Mouse (Mus musculus) ES-E14 (cell line): ENCODE measurements around the gene Trim62. TPM values are rescaled to one million over a fixed set of nuclear protein-coding genes. Genes with fewer than 3 reads are reported as not detected.

Source experiments
- DNase-seq: peaks from one replicate; pipeline ENCODE4 v3.0.0-alpha.2; 2013; ENCODE audit warnings: low read depth, low spot score
- H3K27ac ChIP-seq: 2 replicates; pipeline ENCODE4 v1.5.1; 2012; ENCODE audit warnings: low read depth, mild to moderate bottlenecking, low read length, moderate library complexity, mixed read lengths; ENCODE audit not compliant: poor library complexity, insufficient read depth, severe bottlenecking
- H3K36me3 ChIP-seq: 2 replicates; pipeline ENCODE4 v1.6.1; 2012; ENCODE audit warnings: mild to moderate bottlenecking, low read length, moderate library complexity, mixed read lengths; ENCODE audit not compliant: control insufficient read depth, poor library complexity, insufficient read depth, severe bottlenecking
- H3K4me1 ChIP-seq, 2 experiments: fragments of 150-350 bp in 1 of 2; sonication (generic) in 1 of 2; 2 replicates each; pipeline ENCODE4 v1.6.1; 2012; ENCODE audit warnings: low read length in 2 of 2, mild to moderate bottlenecking in 1 of 2, mixed read lengths in 1 of 2; ENCODE audit not compliant: control insufficient read depth in 2 of 2, insufficient read depth in 2 of 2, poor library complexity in 1 of 2
- H3K4me3 ChIP-seq, 2 experiments: fragments of 150-350 bp in 1 of 2; sonication (generic) in 1 of 2; 2 replicates each; pipeline ENCODE4 v1.5.1; 2012; ENCODE audit warnings: low read length in 2 of 2, low read depth in 1 of 2, mild to moderate bottlenecking in 1 of 2, mixed read lengths in 1 of 2; ENCODE audit not compliant: insufficient read depth in 1 of 2, poor library complexity in 1 of 2, severe bottlenecking in 1 of 2
- H3K9ac ChIP-seq: 2 replicates; pipeline ENCODE4 v1.6.1; 2012; ENCODE audit warnings: low read depth, mild to moderate bottlenecking, low read length, mixed read lengths; ENCODE audit not compliant: poor library complexity, insufficient read depth, severe bottlenecking
- H3K9me3 ChIP-seq: fragments of 150-350 bp; sonication (generic); 2 replicates; pipeline ENCODE4 v1.6.1; 2012; ENCODE audit warnings: low read depth, mild to moderate bottlenecking, low read length; ENCODE audit not compliant: control insufficient read depth, insufficient read depth
- CHD2 ChIP-seq: IDR thresholded peaks from 2 replicates; pipeline ENCODE4 v1.6.1; 2014; ENCODE audit warnings: mild to moderate bottlenecking, low read depth, low read length, inconsistent platforms
- HCFC1 ChIP-seq: IDR thresholded peaks from 2 replicates; pipeline ENCODE4 v1.6.1; 2012; ENCODE audit warnings: low read length, inconsistent platforms, borderline replicate concordance; ENCODE audit not compliant: insufficient read depth
- MAFK ChIP-seq: IDR thresholded peaks from 2 replicates; pipeline ENCODE4 v1.6.1; 2014; ENCODE audit warnings: mild to moderate bottlenecking, low read depth, low read length, inconsistent platforms; ENCODE audit not compliant: insufficient read depth
- ZC3H11A ChIP-seq: IDR thresholded peaks from 2 replicates; pipeline ENCODE4 v1.6.1; 2012; ENCODE audit warnings: low read depth, mild to moderate bottlenecking, inconsistent platforms, low read length, borderline replicate concordance
- ZNF384 ChIP-seq: IDR thresholded peaks from 2 replicates; pipeline ENCODE4 v1.6.1; 2012; ENCODE audit warnings: low read depth, low read length, inconsistent platforms
- in situ Hi-C, 2 experiments: fragments of 600-800 bp; cut with MboI; formaldehyde crosslinking; loops; one replicate each; pipeline ENCODE4 v1.15.1; 2025; ENCODE audit warnings: low sequenced_read_pairs in 2 of 2, inconsistent platforms in 1 of 2; ENCODE audit not compliant: unreplicated experiment in 2 of 2
- total RNA-seq: library from RNA; depleted of rRNA; stranded (reverse); fragments of 300-350 nt; gene quantifications from 2 replicates; pipeline ENCODE4 v1.2.3, GENCODE M21; 2012; rRNA removed

Trim62 gene
- 0.54 and 0.69 TPM in 2 replicates for total RNA-seq

DNA sequence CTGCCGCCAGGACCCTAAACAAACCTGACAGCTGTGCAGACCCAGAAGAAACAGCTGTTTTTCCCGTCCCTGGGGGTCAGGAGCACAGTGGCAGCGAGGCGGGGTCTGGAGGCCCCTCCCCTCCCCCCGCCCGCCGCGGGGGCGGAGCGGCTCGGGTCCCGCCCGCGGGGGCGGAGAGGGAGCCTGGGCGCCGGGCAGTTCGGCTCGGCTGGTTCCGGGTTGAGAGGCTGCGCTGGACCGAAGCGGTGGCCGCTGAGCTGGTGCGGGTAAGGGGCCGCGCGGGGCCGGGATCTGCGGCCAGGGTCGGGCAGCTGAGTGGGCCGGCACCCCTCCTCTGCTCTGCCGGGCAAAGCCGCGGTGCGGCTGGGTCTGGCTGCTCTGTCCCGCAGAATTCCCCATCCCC, at the start of gene Trim62:
Trim62 (plus strand) TSS at position 202 of the 403 bp plus-strand sequence.
- no peak within 1 kb of the TSS for H3K27ac ChIP-seq
- no peaks in the 10 kb centered on the region for H3K9me3 ChIP-seq
- TF ChIP-seq MAFK (no peak), CHD2 (no peak), HCFC1 (no peak), ZNF384 (no peak), ZC3H11A (no peak)
- peaks cover 0 to 9% of the 10 kb centered on the region in 2 experiments; a peak in 2 of 4 replicates for H3K4me1 ChIP-seq
- no peak for DNase-seq
- H3K4me3 ChIP-seq: peak within 1 kb of the TSS; percentile 76 to 81
- H3K36me3 ChIP-seq: no peaks in the 10 kb centered on the region
- in situ Hi-C loops: no loop called here
- peak within 1 kb of the TSS; percentile 61 for H3K9ac ChIP-seq

DNA sequence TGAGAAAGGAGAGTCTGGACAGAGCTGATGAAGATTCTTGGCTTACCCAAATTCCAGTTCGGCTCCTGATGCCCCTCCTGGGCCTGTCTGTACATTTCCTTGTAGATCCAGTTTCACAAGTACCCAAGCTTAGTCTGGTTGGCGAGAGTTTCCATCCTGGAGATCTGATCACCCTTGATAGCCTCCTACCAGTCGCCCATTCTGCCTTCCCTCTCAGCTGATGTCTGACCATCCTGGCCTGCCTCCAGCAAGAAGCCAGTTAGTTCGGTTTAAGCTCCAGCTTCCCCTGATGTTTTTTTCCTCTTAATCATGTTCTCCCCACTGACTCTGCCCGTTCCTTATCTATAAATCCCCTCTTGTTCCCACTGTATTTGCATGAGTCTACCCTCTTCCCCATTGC, 45.2 kb upstream of the Trim62 start:
- no peak for DNase-seq
- Histone ChIP-seq H3K9ac (no peak overlapping the region), H3K4me3 (no peak overlapping the region), H3K9me3 (no peaks in the 10 kb centered on the region; the same call in 1 of the 2 replicates), H3K4me1 (peaks cover 0 to 8% of the 10 kb centered on the region in 2 experiments; a peak in 1 of 4 replicates), H3K27ac (no peak overlapping the region), H3K36me3 (no peaks in the 10 kb centered on the region)
- in situ Hi-C loops: no loop called here
- TF ChIP-seq HCFC1: no peak
- TF ChIP-seq ZC3H11A: no peak
- no peak for TF ChIP-seq MAFK
- no peak for TF ChIP-seq CHD2
- TF ChIP-seq ZNF384: no peak

DNA sequence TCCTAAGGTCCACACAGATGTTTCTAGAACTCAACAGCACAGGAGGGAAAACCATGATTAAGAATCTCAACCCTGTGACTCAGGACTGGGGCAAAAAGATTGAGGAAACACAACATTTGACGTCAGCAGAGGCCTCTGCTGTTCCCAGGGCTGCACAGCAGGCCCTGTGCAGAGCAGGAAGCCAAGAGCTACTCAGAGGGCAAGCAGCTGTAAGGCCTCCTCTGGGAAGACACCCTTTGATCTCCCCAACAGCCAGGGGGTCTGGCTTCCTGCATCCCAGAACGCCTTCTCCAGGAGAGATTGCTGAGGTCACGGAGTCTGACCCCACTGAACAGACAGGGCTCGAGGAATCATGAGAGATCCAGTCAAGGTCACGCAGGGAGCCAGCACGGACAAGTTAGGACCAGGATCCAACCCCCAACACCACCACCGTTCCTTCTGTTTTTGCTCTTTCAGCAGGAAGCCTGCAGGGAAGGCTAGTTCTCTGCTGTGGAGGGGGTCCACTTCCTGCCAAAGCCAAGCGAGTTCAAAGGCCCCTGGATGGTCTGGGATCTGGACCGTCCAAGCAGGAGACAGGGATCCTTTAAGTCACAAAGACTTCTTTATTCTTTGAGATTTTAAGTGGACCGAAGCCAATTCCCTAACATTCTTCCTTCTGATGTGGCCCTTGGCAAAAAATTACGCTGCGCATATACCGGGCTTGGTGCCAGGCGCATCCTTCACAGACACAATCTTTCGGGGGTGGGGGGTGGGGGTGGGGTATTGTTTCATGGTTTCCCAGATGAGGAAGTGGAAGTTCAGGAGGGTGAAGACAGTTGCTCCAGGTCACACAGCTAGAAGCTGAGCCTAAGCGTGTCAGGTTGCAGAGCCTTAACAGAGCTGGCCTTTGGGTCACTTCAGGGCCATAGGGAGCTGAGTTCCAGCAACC, 43.3 kb upstream of the Trim62 start:
- Histone ChIP-seq H3K9ac (no peak overlapping the region), H3K9me3 (no peaks in the 10 kb centered on the region; the same call in 1 of the 2 replicates), H3K27ac (no peak overlapping the region), H3K36me3 (no peaks in the 10 kb centered on the region), H3K4me1 (peaks cover 0 to 8% of the 10 kb centered on the region in 2 experiments; a peak in 1 of 4 replicates), H3K4me3 (no peak overlapping the region)
- no peak for DNase-seq
- no peak for TF ChIP-seq CHD2
- no peak for TF ChIP-seq MAFK
- in situ Hi-C loops: no loop called here

DNA sequence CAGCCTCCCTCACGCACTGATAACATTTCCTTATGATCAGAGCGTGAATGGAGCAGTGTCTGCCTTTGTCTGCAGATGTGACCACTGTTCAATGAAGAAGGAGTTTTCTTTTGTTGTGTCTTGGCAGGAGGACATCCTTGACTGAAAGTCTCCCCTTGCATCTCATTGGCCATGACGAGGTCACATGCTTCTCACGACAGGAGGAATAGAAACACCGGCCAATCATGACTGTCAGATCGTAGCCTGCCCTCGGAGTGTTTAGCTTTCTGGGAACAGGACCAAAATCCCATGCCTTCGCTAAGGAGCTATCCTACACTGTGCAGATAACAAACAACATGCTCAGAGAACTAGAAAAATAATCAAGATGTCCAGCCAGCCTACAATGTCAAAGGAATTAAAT, 42.1 kb upstream of the Trim62 start:
- Histone ChIP-seq H3K36me3 (no peaks in the 10 kb centered on the region), H3K9me3 (no peaks in the 10 kb centered on the region; the same call in 1 of the 2 replicates), H3K4me3 (no peak overlapping the region), H3K9ac (no peak overlapping the region), H3K27ac (no peak overlapping the region), H3K4me1 (peaks cover 0 to 8% of the 10 kb centered on the region in 2 experiments; a peak in 1 of 4 replicates)
- TF ChIP-seq ZC3H11A: no peak
- TF ChIP-seq HCFC1: no peak
- TF ChIP-seq CHD2: no peak
- TF ChIP-seq MAFK: no peak
- no peak for TF ChIP-seq ZNF384
- in situ Hi-C loops: no loop called here
- no peak for DNase-seq
